Mouse (Mus musculus) heart, postnatal 0 days (tissue): ENCODE measurements at regions not wholly inside any gene's neighbourhood (a gene's known extent, or its start where the extent isn't known, plus 50 kb on each side); places are given as distances from the start of the nearest gene placed in this dataset.
"Not testable (repeated sequence)": the region's sequence is repeated elsewhere in the genome, so short reads cannot be mapped to it uniquely, and the experiment has no call there.

Source experiments
- ATAC-seq: fragments of 200-750 bp; cut with Nextera tagmentation; 2 replicates; pipeline ENCODE4 v1.8.0; 2017; ENCODE audit warnings: low read depth, moderate number of reproducible peaks, moderate library complexity; ENCODE audit not compliant: insufficient read depth
- DNase-seq: peaks from one replicate; pipeline ENCODE4 v3.0.0-alpha.2; 2016; ENCODE audit warnings: low spot score
- H3K27ac ChIP-seq: fragments of 300-500 bp; sonication (generic); 2 replicates; pipeline ENCODE4 v1.5.1; 2014; ENCODE audit warnings: low read depth, mild to moderate bottlenecking
- H3K27me3 ChIP-seq: fragments of 300-500 bp; sonication (generic); 2 replicates; pipeline ENCODE4 v1.6.1; 2014; ENCODE audit warnings: low read length, mixed read lengths; ENCODE audit not compliant: control insufficient read depth, insufficient read depth
- H3K36me3 ChIP-seq: fragments of 300-500 bp; sonication (generic); replicated peaks from 2 replicates; pipeline ENCODE4 v1.6.1; 2014; ENCODE audit warnings: low read length, mixed read lengths; ENCODE audit not compliant: control insufficient read depth, insufficient read depth
- H3K4me1 ChIP-seq: fragments of 300-500 bp; sonication (generic); 2 replicates; pipeline ENCODE4 v1.6.1; 2014; ENCODE audit warnings: antibody characterized with exemption; ENCODE audit not compliant: control insufficient read depth, insufficient read depth
- H3K4me2 ChIP-seq: fragments of 300-500 bp; sonication (generic); 2 replicates; pipeline ENCODE4 v1.6.1; 2014; ENCODE audit warnings: low read depth, mild to moderate bottlenecking, low read length, moderate library complexity
- H3K4me3 ChIP-seq: fragments of 300-500 bp; sonication (generic); 2 replicates; pipeline ENCODE4 v1.5.1; 2014; ENCODE audit warnings: low read depth, low read length
- H3K9ac ChIP-seq: fragments of 300-500 bp; sonication (generic); replicated peaks from 2 replicates; pipeline ENCODE4 v1.6.1; 2014; ENCODE audit warnings: low read depth, low read length, mixed read lengths
- H3K9me3 ChIP-seq: fragments of 300-500 bp; sonication (generic); replicated peaks from 2 replicates; pipeline ENCODE4 v1.6.1; 2016; ENCODE audit warnings: low read length; ENCODE audit not compliant: control insufficient read depth
- CTCF ChIP-seq: IDR thresholded peaks from 2 replicates; pipeline ENCODE4 v1.5.1; 2016; ENCODE audit warnings: antibody characterized with exemption, control low read depth, low read depth
- EP300 ChIP-seq: IDR thresholded peaks from 2 replicates; pipeline ENCODE4 v1.6.1; 2016; ENCODE audit warnings: antibody characterized with exemption, low read depth
- WGBS: fragments of 180-500 bp; shearing (Covaris S2); extraction: QIAGEN DNeasy Blood & Tissue Kit; methylation state at CpG from one replicate; pipeline ENCODE4 v1.1.7; 2014; 5-methylcytosine and 5-hydroxymethylcytosine counted together

DNA sequence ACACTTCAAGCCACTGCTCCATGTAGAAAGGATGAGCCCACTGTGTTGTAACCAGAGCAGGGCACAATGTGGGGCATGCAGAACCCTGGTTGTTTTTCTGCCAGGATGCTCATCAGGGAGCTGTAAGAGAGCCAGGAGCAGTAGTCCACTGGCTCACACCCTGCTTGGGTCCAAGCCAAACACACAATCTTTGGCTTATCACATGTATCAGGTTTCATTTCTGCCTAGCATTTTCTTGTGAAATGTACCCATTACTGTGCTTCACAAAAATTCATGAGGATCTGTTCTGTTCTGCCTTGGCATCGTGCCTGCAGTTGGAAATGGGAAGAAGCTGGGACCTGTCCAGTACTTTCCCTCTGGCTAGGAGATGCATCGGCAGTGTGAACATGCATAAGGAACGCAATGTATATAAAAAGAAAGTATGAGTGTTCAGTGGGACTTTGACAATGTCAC is 491.6 kb upstream of the Igfbp3 start:
- no peaks in the 10 kb centered on the region for H3K9me3 ChIP-seq
- no peak overlapping the region for H3K27ac ChIP-seq
- H3K9ac ChIP-seq, result no peak overlapping the region
- H3K4me1 ChIP-seq, result no peaks in the 10 kb centered on the region
- DNase-seq (no peak), ATAC-seq (no peak)
- H3K36me3 ChIP-seq, result no peaks in the 10 kb centered on the region
- H3K4me3 ChIP-seq, result no peak overlapping the region
- no peak overlapping the region for H3K4me2 ChIP-seq
- 65% methylated on average over 3 of the region's 3 CpGs for WGBS
- no peaks in the 10 kb centered on the region for H3K27me3 ChIP-seq
- no peak for TF ChIP-seq CTCF
- TF ChIP-seq EP300, result no peak

- WGBS, result 55% methylated on average over 1 of the region's 1 CpGs
- H3K4me1 ChIP-seq, result no peaks in the 10 kb centered on the region
- H3K27me3 ChIP-seq, result no peaks in the 10 kb centered on the region
- H3K27ac ChIP-seq, result no peak overlapping the region
- H3K4me3 ChIP-seq, result no peak overlapping the region
- H3K9ac ChIP-seq, result no peak overlapping the region
- H3K36me3 ChIP-seq, result no peaks in the 10 kb centered on the region
- DNase-seq, result no peak
- ATAC-seq, result no peak
- no peak overlapping the region for H3K4me2 ChIP-seq
- H3K9me3 ChIP-seq, result no peaks in the 10 kb centered on the region
- TF ChIP-seq CTCF (no peak), EP300 (no peak)
These were observed 483.9 kb upstream of the Igfbp3 start for GRCm38 (mm10) chr11:7697591-7697990.

DNA sequence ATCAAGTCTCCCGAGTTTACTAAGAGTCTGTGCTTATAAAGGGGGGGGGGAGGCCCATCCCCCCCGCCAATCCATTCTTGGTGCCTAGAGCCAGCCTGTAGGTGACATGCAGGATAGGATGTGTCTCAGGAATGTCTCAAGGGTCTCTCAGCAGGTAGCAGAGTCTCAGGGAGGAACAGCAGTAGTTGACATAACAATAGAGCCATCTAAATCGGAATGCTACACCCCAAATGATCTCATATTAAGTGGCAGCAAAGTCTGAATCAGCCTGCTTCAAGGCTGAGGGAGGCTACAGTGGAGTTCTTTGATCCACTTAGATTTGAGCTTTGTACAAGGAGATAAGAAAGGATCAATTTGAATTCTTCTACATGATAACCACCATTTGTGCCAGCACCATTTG is 476.0 kb upstream of the Igfbp3 start:
- not testable (repeated sequence) for DNase-seq, H3K4me3 ChIP-seq, H3K4me1 ChIP-seq, H3K9ac ChIP-seq, ATAC-seq, H3K27ac ChIP-seq, H3K9me3 ChIP-seq, H3K27me3 ChIP-seq, H3K4me2 ChIP-seq, H3K36me3 ChIP-seq
- WGBS, result 61% methylated on average over 3 of the region's 3 CpGs

- Histone ChIP-seq H3K9ac (no peak overlapping the region), H3K27me3 (no peaks in the 10 kb centered on the region), H3K4me1 (no peaks in the 10 kb centered on the region), H3K36me3 (no peaks in the 10 kb centered on the region), H3K4me2 (no peak overlapping the region), H3K9me3 (no peaks in the 10 kb centered on the region), H3K4me3 (no peak overlapping the region), H3K27ac (no peak overlapping the region)
- TF ChIP-seq EP300 (no peak), CTCF (no peak)
- no peak for ATAC-seq
- no peak for DNase-seq
These were observed 459.1 kb upstream of the Igfbp3 start for GRCm38 (mm10) chr11:7672821-7673220.

- ATAC-seq, result no peak
- TF ChIP-seq EP300 (no peak), CTCF (no peak)
- no peaks in the 10 kb centered on the region for H3K36me3 ChIP-seq
These were observed 416.9 kb upstream of the Igfbp3 start for GRCm38 (mm10) chr11:7630637-7631036.

GRCm38 (mm10) chr11:7625256-7625655 is 411.5 kb upstream of the Igfbp3 start:
- Histone ChIP-seq H3K27ac (no peak overlapping the region), H3K4me3 (no peak overlapping the region), H3K4me2 (no peak overlapping the region), H3K4me1 (no peaks in the 10 kb centered on the region), H3K27me3 (no peaks in the 10 kb centered on the region), H3K9me3 (no peaks in the 10 kb centered on the region), H3K9ac (no peak overlapping the region), H3K36me3 (no peaks in the 10 kb centered on the region)
- no peak for TF ChIP-seq EP300
- DNase-seq (no peak), ATAC-seq (no peak)
- 62% methylated on average over 3 of the region's 3 CpGs for WGBS

More at GRCm38 (mm10) chr11:7630637-7631036, 416.9 kb upstream of the Igfbp3 start:
- Histone ChIP-seq H3K4me2 (no peak overlapping the region), H3K27ac (no peak overlapping the region), H3K4me1 (no peaks in the 10 kb centered on the region), H3K9me3 (no peaks in the 10 kb centered on the region), H3K4me3 (no peak overlapping the region), H3K9ac (no peak overlapping the region), H3K27me3 (no peaks in the 10 kb centered on the region)
- no peak for DNase-seq
